Mouse (Mus musculus) right cerebral cortex, adult 18-20 months (tissue): ENCODE results near the gene Atrnl1.
A peak's percentile ranks its signal among the peaks of the same experiment; 100 is the strongest.

Source experiments
- DNase-seq: peaks from one replicate; pipeline ENCODE4 v3.0.0; 2022; ENCODE audit warnings: mixed read lengths

Atrnl1 gene

DNA sequence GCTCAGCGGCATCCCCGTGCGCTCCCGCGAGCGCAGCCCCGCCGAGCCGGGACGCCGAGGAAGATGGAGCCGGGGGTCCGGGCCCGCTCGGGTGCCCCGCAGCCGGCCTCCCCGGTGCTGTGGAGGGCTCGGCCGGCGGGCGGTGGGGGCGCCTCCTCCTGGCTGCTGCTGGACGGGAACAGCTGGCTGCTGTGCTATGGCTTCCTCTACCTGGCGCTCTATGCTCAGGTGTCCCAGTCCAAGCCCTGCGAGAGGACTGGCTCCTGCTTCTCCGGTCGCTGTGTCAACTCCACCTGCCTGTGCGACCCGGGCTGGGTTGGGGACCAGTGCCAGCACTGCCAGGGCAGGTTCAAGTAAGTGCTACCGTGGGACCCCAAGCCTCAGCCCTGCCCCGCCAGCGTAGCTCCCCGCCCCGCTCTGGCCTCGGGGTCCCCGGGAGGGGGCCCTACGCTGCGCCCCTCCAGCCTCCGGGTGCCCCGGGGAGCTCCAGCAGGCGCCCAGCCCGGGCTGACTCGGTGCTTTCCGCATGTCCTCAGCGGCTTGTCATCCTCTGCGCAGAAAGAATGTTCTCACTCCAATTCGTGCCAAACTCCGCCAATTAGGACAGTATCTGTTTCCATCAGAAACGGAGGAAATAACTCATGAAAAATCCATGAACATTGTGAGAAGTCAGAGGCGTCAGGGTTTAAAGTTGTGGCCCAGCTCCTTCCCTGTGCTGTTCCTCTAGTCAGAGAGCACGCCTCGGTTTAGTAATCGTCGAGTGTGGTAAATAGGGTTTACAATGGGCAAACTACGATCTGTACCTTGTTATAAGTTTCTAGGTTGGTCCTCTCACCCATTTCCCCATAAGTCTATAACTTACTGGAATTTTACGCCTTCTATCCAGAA is 701 bp downstream of the Atrnl1 start:
- DNase-seq = peak; percentile 35

DNA sequence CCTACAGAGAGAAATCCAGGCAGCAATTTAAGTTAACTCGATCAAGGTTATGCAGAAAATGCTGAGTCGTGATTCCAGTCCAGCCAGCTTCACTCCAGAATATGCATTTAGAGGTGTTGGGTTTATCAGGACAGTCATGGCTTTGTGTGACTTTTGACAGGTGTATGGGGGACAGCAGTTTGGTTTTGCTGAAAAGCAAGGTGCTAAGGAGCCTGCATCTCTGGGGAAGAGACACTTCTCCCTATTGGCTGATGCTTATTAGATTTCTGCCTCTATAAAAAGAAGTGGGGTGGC is 1.3 kb downstream of the Atrnl1 start:
- no peak for DNase-seq

DNA sequence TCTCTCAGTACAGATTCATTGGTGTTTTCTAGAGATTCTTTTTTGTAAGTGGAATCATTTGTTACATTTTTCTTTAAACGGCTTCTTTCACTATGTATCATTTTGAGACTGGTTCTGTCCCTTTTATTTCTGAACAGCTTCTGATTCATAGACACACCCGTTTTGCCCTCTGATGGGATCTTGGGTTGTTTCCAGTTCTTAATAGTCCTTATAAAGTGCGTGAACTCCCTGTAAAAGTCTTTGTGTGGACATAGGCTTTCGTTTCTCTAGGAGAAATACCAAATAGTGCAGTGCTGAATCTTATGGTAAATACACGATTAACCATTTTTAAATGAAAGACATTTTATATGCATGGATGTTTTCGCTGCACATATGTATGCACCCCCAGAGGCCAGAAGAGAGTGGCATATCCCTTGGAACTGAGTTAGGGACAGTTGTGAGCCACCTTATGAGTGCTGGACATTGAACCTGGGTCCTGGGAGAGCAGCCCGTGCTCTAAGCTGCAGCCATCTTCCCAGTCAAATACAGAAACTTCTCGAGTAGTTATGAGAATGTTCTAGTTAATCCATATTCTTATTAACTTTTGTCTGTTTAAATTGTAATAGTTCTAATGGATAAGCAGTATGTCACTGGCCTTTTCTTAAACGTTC is 5.3 kb downstream of the Atrnl1 start:
- DNase-seq = no peak

DNA sequence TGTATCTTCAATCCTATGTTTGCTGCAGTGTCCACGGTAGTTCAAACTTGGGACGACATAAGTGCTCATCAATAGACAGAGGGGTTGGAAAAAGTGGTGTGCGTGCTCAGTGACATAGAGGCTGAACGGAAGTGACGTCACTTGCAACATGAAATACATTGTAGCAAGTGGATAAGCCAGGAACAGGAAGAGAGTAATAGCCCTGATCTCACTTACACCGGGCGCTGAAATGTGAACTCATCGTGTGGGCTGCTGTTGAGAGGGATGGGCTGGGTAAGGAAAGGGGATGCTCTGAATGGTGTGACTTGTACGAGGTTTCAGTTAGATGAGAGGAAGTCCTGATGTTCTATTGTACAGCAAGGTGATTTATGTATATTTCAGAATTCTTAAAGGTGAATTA is 8.3 kb downstream of the Atrnl1 start:
- DNase-seq = no peak

DNA sequence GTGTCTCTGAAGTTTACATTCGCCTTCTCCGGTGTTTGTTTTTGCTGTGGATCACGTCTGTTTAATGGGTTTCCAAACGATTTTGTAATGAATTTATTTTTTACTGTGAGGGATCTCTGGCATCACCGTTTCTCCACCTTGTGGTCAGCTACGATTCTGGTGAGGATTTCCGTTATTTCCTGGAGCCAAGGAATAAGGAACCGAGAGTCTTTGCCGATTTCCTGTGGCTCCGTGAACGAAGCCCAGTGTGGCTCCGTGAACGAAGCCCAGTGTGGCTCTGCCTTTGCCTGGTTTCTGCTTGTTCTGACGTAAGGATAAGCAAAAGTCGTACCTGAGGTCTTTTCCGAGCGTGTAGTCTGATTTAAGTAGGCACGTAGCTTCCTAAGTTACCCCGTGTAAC is 11.0 kb downstream of the Atrnl1 start:
- DNase-seq = no peak

DNA sequence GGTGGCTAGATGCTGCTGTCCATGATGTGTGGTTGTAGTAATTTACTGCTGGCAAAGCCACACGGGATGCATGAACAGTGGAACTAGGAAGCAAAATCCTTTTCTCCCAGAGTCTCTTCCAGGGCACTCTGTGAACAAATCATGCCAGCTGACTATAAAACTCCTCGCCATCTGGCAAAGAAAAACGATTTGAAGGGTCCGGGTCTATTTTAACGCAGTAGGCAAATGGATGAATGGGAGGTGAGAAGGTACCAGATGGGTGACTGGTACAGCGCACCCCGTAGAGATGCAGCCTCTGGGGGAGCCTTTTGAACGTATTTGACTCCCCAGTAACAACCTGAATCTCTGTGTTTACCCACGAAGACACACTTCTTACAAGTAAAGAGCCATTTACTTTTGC is 14.9 kb downstream of the Atrnl1 start:
- peak; percentile 46 for DNase-seq

DNA sequence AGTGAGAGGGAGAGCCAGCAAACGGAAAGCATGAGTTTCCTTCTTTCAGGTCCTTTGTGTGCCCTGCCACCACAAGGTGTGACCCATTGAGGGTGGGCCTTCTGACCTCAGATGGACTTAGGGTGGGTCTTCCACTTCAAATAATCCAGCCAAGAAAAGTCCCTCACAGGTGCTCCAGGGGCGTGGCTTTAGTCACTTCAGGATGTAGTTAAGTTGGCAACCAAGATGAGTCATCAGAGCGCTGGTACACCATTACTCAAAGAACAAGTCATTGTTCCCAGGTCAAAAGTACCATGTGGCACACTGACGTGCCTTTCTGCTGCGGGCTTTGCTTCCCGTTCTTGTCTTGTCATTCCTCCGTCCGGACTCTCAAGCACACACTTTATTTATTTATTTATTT is 16.4 kb downstream of the Atrnl1 start:
- DNase-seq = no peak

DNA sequence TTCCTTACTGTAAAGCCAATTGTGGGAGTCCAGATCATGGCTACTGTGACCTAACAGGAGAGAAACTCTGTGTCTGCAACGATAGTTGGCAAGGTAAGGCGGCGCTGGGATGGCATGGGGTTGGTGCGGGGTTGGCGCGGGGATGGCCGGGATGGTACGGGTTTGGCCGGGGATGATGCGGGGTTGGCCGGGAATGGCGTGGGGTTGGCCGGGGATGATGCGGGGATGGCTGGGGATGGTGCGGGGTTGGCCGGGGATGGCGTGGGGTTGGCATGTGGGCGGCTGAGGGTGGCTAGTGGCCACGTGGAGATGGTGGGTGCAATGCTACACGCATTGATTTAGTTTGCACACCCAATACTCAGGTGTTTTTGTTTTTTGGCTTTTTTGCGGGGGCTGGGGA is 31.7 kb downstream of the Atrnl1 start:
- no peak for DNase-seq

DNA sequence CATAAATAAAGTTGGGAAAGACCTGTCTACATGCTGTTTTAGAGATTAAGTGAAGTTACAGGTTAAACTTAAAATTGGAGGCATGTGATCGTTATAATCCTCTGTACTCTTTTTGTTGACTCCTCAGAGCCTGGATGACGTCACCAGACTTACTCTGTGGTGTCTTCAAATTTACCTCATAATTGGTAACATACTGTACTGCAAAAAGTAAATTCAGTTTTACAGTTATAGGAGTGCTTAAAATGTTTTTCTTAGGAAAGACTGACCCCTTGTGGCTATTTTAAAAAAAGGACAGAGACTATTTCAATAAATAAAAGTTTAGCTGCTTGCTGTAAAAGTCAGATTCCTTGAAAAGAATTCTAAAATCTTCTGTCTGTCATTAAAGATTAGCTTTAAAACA is 32.1 kb downstream of the Atrnl1 start:
- DNase-seq = no peak

DNA sequence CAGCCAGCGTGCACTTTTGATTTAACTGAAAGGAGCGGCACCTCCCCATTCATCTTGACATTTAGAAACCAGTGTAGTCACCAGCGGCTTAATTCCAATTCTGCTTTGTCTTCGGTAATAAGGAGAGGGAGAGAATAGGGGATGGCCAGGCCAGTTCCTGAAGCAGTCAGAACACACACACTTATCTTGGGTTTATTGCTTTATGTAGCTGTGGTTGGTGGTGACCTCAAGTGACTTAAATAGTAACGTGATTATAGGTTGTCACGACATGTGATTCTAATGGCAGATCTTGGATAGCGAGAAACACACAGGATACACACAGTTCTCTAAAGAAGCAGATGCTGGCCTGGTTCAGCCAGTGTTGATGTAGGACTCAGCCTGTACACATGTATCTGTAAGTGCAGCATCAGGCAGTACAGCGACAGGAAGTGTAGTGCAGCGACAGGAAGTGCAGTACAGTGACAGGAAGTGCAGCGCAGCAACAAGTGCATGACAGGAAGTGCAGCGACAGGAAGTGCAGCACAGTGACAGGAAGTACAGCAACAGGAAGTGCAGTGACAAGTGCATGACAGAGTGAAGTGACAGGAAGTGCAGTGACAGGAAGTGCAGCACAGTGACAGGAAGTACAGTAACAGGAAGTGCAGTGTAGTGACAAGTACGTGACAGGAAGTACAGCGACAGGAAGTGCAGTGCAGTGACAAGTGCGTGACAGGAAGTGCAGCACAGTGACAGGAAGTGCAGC is 37.5 kb downstream of the Atrnl1 start:
- no peak for DNase-seq

DNA sequence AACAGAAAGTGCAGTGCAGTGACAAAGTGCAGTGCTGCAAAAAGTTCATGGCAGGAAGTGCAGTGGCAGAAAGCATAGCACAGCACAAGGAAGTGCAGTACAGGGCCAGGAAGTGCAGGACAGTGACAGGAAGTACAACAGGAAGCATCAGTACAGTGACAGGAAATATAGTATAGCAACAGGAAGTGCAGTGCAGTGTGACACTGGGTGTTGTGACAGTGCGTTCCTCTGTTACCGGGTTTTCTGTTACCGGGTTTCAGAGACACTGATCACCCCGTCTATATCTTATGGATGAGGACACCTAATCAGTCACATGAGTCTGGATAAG is 38.1 kb downstream of the Atrnl1 start:
- no peak for DNase-seq

DNA sequence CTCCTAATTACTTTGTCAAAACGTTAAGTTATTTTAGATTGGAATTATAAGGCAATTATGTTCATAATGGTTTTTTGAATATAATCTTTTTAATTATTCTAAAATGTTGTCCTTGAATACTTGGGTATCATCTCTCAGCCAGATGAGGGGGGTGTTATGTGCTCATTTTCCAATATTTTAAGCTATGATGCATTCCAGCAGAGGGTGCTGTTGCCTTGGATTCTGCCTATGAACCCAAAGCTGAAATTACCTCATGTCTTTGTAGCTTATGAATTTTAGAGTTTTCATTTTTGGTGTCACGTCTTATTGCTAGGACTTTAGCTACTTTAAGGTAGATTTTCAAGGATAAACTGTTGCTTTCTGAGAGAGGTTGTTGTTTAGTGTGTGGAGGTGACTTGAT is 44.2 kb downstream of the Atrnl1 start:
- DNase-seq = peak; percentile 67

DNA sequence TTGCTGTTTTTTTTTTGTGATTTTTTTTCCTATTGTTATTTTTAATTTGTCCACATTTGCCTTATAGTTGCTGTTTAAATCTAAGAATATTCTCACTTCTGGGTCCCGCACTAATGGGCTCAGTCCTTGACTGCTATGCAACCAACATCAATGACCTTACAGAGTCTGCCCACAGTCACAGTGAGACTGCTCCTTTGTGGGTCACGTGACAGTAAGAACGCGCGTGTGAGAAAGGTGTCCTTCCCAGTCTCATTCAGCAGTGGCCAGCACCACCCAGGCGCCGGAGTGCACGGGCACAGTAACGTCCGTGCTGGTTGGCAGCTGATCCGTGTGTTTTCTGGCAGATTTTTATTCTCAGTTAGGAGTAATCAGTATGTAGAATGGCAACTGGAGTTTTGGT is 44.7 kb downstream of the Atrnl1 start:
- DNase-seq = no peak

DNA sequence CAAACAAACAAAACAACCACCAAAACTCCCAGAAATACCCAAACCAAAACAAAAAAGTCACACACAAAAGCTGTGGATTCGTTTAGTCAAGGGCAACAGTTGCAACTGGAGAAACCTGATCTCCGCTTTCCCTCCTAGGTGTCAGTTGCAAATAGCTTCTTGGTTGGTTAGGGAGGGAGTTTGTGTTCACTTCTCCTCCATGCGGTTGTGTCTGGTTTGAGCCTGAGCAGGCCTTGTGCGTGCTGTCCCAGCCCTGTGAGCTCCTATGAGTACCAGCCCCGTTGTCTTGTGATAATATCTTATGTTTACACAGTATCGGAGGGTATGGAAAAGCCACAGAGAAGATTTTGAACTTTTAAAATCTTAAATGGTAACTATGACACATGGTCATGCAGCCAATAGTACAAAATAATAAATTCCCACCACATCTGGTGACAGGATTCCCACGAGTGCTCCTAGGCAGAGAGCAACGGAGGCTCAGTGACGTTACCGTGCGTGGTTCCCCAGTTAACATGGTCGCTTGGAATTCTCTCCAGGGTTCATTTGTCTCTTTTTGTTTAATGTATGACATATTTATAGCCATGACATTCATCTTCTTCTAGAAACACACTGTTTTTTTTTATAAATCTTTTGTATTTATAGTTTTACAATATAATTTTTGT is 46.7 kb downstream of the Atrnl1 start:
- no peak for DNase-seq

DNA sequence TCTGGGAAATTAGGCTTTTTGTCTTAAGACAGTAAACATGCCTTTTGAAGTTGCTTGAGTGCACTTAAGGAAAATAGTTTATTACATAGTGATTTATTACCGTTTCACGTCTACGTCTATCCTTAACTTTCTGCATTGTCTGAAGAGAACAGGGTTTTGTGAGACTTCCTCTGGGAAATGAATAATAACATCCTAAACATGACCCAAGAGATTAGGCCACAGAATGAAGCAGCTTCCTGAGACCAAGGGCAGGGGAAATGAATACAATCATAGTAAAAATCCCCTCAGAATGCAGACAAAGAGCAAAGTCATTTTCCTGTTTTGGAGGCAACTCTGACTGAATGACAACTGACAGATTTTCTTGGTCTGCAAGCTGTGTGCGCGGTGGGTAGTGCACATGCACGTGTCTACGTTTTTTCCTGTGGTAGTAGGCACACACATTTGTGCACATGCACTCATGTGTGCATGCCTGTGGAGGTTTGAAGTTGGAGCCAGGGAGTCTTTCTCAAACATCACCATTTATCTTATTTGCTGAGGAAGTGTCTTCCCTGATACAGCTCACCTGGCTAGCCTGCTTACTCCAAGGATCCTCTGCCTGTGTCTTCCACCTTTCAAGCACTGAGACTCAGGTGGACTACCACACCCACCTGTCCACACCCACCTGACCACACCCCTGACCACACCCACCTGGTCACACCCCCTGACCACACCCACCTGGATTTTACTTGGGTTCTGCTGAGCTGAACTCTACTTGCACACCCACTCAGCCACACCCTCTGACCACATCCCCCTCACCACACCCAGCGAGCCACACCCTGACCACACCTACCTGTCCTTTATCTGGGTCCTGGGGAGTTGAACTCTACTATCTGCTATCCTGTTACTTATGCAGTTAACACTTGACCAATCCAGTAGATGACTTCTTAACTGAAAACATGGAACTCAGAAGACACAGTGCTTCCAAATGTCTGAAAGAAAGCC is 47.6 kb downstream of the Atrnl1 start:
- no peak for DNase-seq

DNA sequence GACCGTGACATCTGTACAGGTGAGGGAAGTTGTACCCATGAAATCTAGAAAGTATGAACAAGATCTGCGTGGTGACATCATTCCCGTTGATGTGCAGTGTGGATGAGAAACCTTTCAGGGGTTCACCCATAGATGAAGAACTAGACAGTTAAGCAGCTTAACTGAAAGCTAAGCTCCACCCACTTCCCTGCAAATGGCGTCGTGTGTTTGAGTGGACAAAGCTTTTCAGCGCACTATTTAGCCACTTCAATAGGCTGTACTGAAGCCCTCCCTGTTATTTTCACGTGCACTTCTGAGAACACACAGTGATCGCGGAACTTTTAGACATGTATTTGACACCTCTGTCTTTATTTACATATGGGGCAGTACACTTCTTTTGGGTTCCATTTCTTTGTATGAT is 56.2 kb downstream of the Atrnl1 start:
- DNase-seq = no peak

DNA sequence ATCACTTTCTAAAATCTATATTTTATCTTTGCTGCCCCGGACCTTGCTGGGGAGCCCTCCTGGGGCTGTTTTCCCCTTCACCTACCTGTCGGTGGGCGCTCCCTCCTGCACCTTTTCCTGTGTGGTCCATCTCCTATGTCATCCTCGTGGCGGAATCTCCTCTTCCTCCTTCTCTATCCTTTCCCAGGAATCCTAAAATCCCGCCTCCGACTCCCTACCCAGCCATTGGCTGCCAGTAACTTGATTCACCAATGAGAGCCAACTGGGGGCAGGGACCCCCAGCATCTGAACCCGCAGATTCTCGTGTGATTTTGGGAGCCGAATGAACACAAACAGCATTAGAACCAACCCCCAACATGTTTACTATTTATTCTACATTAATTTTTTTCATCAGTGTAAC is 57.1 kb downstream of the Atrnl1 start:
- DNase-seq = no peak

DNA sequence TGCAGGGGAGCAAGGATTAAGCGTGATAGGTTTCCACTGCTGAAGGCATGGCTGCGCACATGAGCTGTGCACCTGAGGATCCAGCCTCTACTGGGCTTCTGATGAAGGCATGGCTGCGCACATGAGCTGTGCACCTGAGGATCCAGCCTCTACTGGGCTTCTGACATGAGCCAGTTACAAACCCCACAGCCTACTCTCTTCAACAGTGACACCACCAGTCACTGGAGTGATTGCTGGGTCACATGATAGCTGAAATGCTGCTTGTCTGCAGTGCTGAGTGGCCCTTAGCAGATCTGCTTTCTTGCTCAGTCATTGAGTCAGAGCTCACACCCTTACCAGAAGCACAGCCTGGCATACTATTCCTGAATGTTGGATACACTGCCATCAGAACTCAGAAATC is 68.6 kb downstream of the Atrnl1 start:
- DNase-seq = no peak

DNA sequence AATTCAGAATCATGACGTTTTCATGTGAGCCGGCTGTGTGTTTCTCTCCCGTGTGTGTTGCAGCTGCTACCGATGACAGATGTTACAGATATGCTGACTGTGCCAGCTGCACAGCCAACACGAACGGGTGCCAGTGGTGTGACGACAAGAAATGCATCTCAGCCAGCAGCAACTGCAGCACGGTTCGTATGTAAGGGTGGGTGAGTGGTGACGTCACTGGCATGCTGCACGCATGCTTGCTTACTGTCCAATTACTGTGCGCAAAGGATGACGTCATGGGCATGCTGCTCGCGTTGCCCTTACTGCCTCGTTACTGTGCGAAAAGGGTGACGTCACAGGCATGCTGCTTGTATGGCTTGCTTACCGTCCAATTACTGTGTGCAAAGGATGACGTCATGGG is 75.8 kb downstream of the Atrnl1 start:
- peak; percentile 50 for DNase-seq

DNA sequence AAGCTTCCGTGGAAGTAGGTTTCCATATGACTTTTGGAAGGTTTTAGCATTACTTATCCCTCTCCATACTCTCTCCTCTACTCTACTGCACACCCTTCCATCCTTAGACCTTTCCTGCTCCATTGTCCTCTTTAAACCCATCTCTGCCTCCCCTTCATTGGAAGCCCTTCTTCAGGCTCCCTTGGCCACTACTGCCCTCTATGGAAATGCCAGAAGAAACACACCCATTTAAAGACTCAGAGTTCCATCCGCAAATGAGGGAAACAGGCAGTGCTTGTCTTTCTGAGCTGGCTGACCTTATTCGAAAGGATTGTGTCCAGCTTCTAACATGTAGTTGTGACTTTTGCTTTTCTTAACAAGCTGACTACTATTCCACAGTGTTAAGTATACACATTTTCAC is 81.7 kb downstream of the Atrnl1 start:
- no peak for DNase-seq

DNA sequence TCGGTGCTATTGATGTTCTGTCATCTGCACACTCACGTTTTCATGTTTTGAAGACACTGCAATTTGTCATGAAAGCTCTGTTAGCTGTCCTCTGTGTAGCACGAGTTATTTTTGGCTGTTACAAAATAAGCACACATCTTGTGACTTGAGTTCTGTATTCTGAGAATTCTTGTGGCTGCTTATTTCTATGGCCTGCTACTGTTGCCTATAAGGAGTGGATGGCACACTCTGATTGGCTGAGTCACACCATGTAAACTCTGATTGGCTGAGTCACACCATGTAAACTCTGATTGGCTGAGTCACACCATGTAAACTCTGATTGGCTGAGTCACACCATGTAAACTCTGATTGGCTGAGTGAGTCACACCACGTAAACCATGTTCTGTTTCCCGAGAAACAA is 85.9 kb downstream of the Atrnl1 start:
- peak; percentile 23 for DNase-seq

DNA sequence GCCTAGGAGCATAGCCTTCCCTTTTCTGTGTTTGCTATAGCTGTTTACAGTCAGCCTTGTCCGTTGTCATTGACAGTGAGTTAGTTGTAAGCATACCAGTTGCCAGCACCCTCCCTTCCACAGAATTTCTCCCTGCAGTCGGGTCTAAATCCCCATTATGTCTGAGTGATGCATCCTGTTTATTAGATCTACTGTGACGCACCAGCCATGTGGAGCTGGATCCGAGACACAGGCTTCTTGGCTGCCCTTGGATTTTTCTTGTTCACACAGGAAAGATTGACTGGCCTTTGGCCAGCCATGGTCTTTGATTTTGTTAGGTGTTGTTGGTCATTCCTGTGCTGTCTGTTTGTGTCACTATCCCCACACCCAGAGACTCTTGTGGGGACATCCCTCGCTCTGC is 102.3 kb downstream of the Atrnl1 start:
- DNase-seq = no peak

DNA sequence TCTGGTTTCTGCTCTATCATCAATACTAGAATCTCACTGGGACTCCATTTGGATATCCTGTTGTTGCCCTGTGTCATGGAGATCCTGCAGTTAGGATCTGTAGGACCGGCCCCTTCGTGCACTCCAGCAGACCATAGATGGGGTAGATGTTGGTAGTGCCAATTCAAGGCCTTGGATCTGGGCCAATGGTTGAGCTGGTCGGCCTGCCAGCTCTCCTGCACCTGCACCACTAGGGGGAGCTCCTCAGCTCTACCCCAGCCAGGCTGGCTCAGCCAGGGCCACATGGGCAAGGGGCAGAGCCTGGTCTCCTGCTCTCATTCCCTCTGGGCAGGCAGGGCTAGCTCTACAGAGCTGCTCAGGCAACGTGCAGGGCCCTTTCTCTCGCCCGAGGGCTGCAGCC is 114.1 kb downstream of the Atrnl1 start:
- DNase-seq = no peak
